Comparison of ENCODE assay signal across 8 mouse cellular contexts in genomic region chr11:75458628-75459041, GRCm38 (mm10). TPM values are rescaled to one million over a fixed set of nuclear protein-coding genes. Genes with fewer than 3 reads are reported as not detected.
DNase-seq lines count a peak whose midpoint lies in the region; ATAC-seq and TF ChIP-seq lines count a peak whose summit lies in the region.
"Had no signal": no experiment of that assay in that cellular context is flagged by ENCODE, and none has a peak within 500 bp of the region (broad histone marks: within the 10 kb centered on the region; RNA-seq: fewer than 3 reads in every experiment).

No protein-coding gene starts in this region.

- no peak for TF ChIP-seq CTCF in left cerebral cortex, adult 2 months (IDR thresholded peaks at IDR 0.05)

- no peaks in the 10 kb centered on the region for H3K27me3 ChIP-seq in megakaryocyte, embryonic 14.5 days (replicated peaks)
- H3K27me3 ChIP-seq: embryonic facial prominence, embryonic 15.5 days had no signal

- H3K4me3 ChIP-seq in left cerebral cortex, adult 2 months: no peak overlapping the region
- H3K4me3 ChIP-seq in megakaryocyte, embryonic 14.5 days (replicated peaks): peak overlapping the region; percentile 78
- H3K4me3 ChIP-seq: embryonic facial prominence, embryonic 15.5 days had no signal

- peaks cover 75% of the 10 kb centered on the region for H3K4me1 ChIP-seq in megakaryocyte, embryonic 14.5 days

- no peaks in the 10 kb centered on the region for H3K9me3 ChIP-seq in megakaryocyte, embryonic 14.5 days
- H3K9me3 ChIP-seq: embryonic facial prominence, embryonic 15.5 days had no signal

- no peak for DNase-seq in left cerebral cortex, adult 2 months (ENCODE audit: extremely low spot score in 1 of 2, low spot score in 2 of 2)
- DNase-seq in left cerebral cortex, postnatal 4 days: no peak
- peak; percentile 71 for DNase-seq in NIH3T3 (ENCODE audit: low read depth)
- no peak for DNase-seq in natural killer cell, adult 2 months (ENCODE audit: low spot score in 2 of 2)
- no peak for DNase-seq in cerebellum, adult 8-10 months

- H3K27ac ChIP-seq in left cerebral cortex, adult 2 months: peak overlapping the region; percentile 95; the same call in 1 of the 2 replicates

- intact Hi-C loops in left cerebral cortex, adult 2 months (cut with DNase I): loop anchor here (1.0 kb wide), 1 partner anchor 56 kb away; no protein-coding TSS in a partner anchor
- intact Hi-C loops in left cerebral cortex, postnatal 4 days (cut with DNase I): loop anchor here (5.0 kb wide), 1 partner anchor 276 kb away; no protein-coding TSS in a partner anchor

- peak; percentile 6 for ATAC-seq in granulocyte monocyte progenitor cell, adult 5-6 weeks (replicated peaks; ENCODE audit: poor library complexity, severe bottlenecking)

- H3K36me3 ChIP-seq in megakaryocyte, embryonic 14.5 days (replicated peaks; ENCODE audit: low read length): peaks cover 8% of the 10 kb centered on the region
- H3K36me3 ChIP-seq: embryonic facial prominence, embryonic 15.5 days had no signal

RNA-seq across cellular contexts. Expression of gene Tlcd2, which starts 2.9 kb away (rescaled TPM):
- total RNA-seq in left cerebral cortex, adult 2 months (2021): under 1 TPM; 0.51 to 0.66 TPM
- total RNA-seq in left cerebral cortex, postnatal 4 days (2021): under 1 TPM; 0.80 to 0.95 TPM
- 12.1 and 30.0 TPM in 2 replicates for total RNA-seq in granulocyte monocyte progenitor cell, adult 5-6 weeks (2014; fragmentation: Nextera tagmentation)
- total RNA-seq in granulocyte monocyte progenitor cell, adult 5-6 weeks (2017): 14.1 and 23.2 TPM in 2 replicates
- 1.7 TPM in 1 of 2 replicates, not detected in the other for polyA plus RNA-seq in megakaryocyte, embryonic 14.5 days (2012; ENCODE audit: insufficient read depth, low replicate concordance)

RNA-seq across cellular contexts. Expression of gene Wdr81, which starts 4.1 kb away (rescaled TPM):
- 10 to 100 TPM; 19.5 to 20.7 TPM for total RNA-seq in left cerebral cortex, adult 2 months (2021)
- 10 to 100 TPM; 17.6 to 19.1 TPM for total RNA-seq in left cerebral cortex, postnatal 4 days (2021)
- total RNA-seq in granulocyte monocyte progenitor cell, adult 5-6 weeks (2014; fragmentation: Nextera tagmentation): 10.2 and 15.6 TPM in 2 replicates
- total RNA-seq in granulocyte monocyte progenitor cell, adult 5-6 weeks (2017): 4.4 and 5.1 TPM in 2 replicates
- 10.8 and 12.0 TPM in 2 replicates for polyA plus RNA-seq in megakaryocyte, embryonic 14.5 days (2012; ENCODE audit: insufficient read depth, low replicate concordance)

RNA-seq across cellular contexts. Expression of gene Serpinf2, which starts 19.2 kb away (rescaled TPM):
- under 1 TPM in 1 of 2 experiments, not detected in 1; 0.28 TPM for total RNA-seq in left cerebral cortex, adult 2 months (2021)
- under 1 TPM in 1 of 2 experiments, not detected in 1; 0.26 TPM for total RNA-seq in left cerebral cortex, postnatal 4 days (2021)
- not detected in 2 replicates for total RNA-seq in granulocyte monocyte progenitor cell, adult 5-6 weeks (2014; fragmentation: Nextera tagmentation)
- total RNA-seq in granulocyte monocyte progenitor cell, adult 5-6 weeks (2017): not detected in 2 replicates
- not detected in 2 replicates for polyA plus RNA-seq in megakaryocyte, embryonic 14.5 days (2012; ENCODE audit: insufficient read depth, low replicate concordance)

RNA-seq across cellular contexts. Expression of gene Prpf8, which starts 28.0 kb away (rescaled TPM):
- total RNA-seq in left cerebral cortex, adult 2 months (2021): 100 to 1,000 TPM; 133 to 138 TPM
- 100 to 1,000 TPM; 136 to 137 TPM for total RNA-seq in left cerebral cortex, postnatal 4 days (2021)
- 154 and 174 TPM in 2 replicates for total RNA-seq in granulocyte monocyte progenitor cell, adult 5-6 weeks (2014; fragmentation: Nextera tagmentation)
- total RNA-seq in granulocyte monocyte progenitor cell, adult 5-6 weeks (2017): 115 and 127 TPM in 2 replicates
- polyA plus RNA-seq in megakaryocyte, embryonic 14.5 days (2012; ENCODE audit: insufficient read depth, low replicate concordance): 18.1 and 35.1 TPM in 2 replicates

RNA-seq across cellular contexts. Expression of gene Serpinf1, which starts 36.1 kb away (rescaled TPM):
- total RNA-seq in left cerebral cortex, adult 2 months (2021): 10 to 100 TPM in 1 of 2 experiments, 1 to 10 TPM in 1; 9.7 to 10.5 TPM
- 10 to 100 TPM; 15.1 to 19.9 TPM for total RNA-seq in left cerebral cortex, postnatal 4 days (2021)
- 117 and 157 TPM in 2 replicates for total RNA-seq in granulocyte monocyte progenitor cell, adult 5-6 weeks (2014; fragmentation: Nextera tagmentation)
- 77.7 and 84.8 TPM in 2 replicates for total RNA-seq in granulocyte monocyte progenitor cell, adult 5-6 weeks (2017)
- polyA plus RNA-seq in megakaryocyte, embryonic 14.5 days (2012; ENCODE audit: insufficient read depth, low replicate concordance): 2.5 TPM in 1 of 2 replicates, not detected in the other

Comparison
In these comparisons a context has a peak if more than half of its experiments do, and no peak if none do; other contexts are left out.
1. RNA of gene Tlcd2, which starts 2.9 kb away (total RNA-seq): 12.1 to 30.0 TPM in granulocyte monocyte progenitor cell, adult 5-6 weeks; 0.80 to 0.95 TPM in left cerebral cortex, postnatal 4 days and 0.51 to 0.66 TPM in left cerebral cortex, adult 2 months; every median in the first group is over 4 times any median in the second.